Mouse (Mus musculus) liver, embryonic 15.5 days (tissue): ENCODE measurements at regions not wholly inside any gene's neighbourhood (a gene's known extent, or its start where the extent isn't known, plus 50 kb on each side); places are given as distances from the start of the nearest gene placed in this dataset.

ENCODE experiments used
- ATAC-seq: fragments of 200-750 bp; cut with Nextera tagmentation; 2 replicates; pipeline ENCODE4 v1.8.0; 2017; ENCODE audit warnings: moderate number of reproducible peaks, mild to moderate bottlenecking, moderate library complexity; ENCODE audit not compliant: insufficient read depth
- H3K27ac ChIP-seq: fragments of 300-500 bp; sonication (generic); replicated peaks from 2 replicates; pipeline ENCODE4 v1.5.1; 2015; ENCODE audit warnings: mild to moderate bottlenecking, inconsistent platforms
- H3K27me3 ChIP-seq: fragments of 300-500 bp; sonication (generic); 2 replicates; pipeline ENCODE4 v1.6.1; 2015; ENCODE audit warnings: mild to moderate bottlenecking, inconsistent platforms
- H3K36me3 ChIP-seq: fragments of 300-500 bp; sonication (generic); replicated peaks from 2 replicates; pipeline ENCODE4 v1.6.1; 2015; ENCODE audit warnings: moderate library complexity, mild to moderate bottlenecking, inconsistent platforms
- H3K4me1 ChIP-seq: fragments of 300-500 bp; sonication (generic); replicated peaks from 2 replicates; pipeline ENCODE4 v1.6.1; 2015; ENCODE audit warnings: inconsistent platforms
- H3K4me2 ChIP-seq: fragments of 300-500 bp; sonication (generic); 2 replicates; pipeline ENCODE4 v1.6.1; 2015; ENCODE audit warnings: moderate library complexity, mild to moderate bottlenecking, inconsistent platforms
- H3K4me3 ChIP-seq: fragments of 300-500 bp; sonication (generic); replicated peaks from 2 replicates; pipeline ENCODE4 v1.5.1; 2015; ENCODE audit warnings: mild to moderate bottlenecking, inconsistent platforms
- H3K9ac ChIP-seq: fragments of 300-500 bp; sonication (generic); 2 replicates; pipeline ENCODE4 v1.6.1; 2015; ENCODE audit warnings: moderate library complexity, mild to moderate bottlenecking, inconsistent platforms
- H3K9me3 ChIP-seq: fragments of 300-500 bp; sonication (generic); replicated peaks from 2 replicates; pipeline ENCODE4 v1.6.1; 2016; ENCODE audit warnings: inconsistent platforms
- WGBS: fragments of 180-500 bp; shearing (Covaris S2); methylation state at CpG from one replicate; pipeline ENCODE4 v1.1.7; 2015; ENCODE audit warnings: mixed read lengths; ENCODE audit not compliant: insufficient replicate concordance; 5-methylcytosine and 5-hydroxymethylcytosine counted together

DNA sequence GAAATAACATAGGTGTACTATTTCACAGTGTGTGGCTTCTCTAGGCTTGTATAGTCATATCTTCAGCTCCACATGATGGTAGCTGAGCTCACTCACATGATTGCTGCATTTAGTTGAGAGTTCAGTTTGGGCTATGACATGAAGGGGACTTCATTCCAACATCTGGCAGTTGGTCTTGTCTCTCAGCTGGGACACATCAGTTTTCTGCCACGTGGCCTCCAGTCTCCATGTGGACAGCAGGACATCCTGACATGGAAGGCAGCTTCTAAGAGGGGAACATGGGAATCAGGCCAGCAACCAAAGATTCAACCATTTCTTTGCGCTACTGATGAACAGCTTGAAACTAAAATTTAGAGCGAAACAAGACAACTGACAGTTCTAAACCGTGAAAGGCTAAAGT, 121.2 kb upstream of the Slc44a1 start:
- H3K27me3 ChIP-seq: no peaks in the 10 kb centered on the region
- no peaks in the 10 kb centered on the region for H3K36me3 ChIP-seq
- H3K9me3 ChIP-seq: no peaks in the 10 kb centered on the region
- no peak overlapping the region for H3K4me2 ChIP-seq
- no peak overlapping the region for H3K4me3 ChIP-seq
- WGBS: 74% methylated on average over 4 of the region's 4 CpGs
- ATAC-seq: no peak
- H3K27ac ChIP-seq: no peak overlapping the region
- H3K9ac ChIP-seq: no peak overlapping the region
- H3K4me1 ChIP-seq: peaks cover 13% of the 10 kb centered on the region

DNA sequence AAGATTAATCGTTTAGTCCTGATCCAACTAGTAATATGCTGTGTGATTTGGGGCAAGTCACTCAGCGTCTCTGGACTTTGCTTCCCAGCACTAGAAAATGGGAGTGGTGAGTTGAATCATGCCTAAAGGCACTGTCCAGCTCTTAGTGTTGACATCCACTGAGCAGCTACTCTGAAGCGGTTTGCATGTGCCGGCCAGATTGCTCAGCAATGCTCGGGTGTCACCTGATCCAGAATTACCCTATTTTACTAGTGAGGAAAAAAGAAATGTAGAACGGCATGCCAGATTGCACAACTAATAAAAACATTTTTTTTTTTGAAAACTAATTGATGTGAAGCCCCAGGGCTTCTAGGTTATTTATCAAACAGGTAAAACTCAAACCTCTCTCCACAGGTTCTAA, 122.0 kb upstream of the Slc44a1 start:
- H3K27me3 ChIP-seq: no peaks in the 10 kb centered on the region
- no peaks in the 10 kb centered on the region for H3K36me3 ChIP-seq
- WGBS: 71% methylated on average over 6 of the region's 6 CpGs
- peaks cover 13% of the 10 kb centered on the region for H3K4me1 ChIP-seq
- no peaks in the 10 kb centered on the region for H3K9me3 ChIP-seq
- no peak overlapping the region for H3K4me3 ChIP-seq
- no peak overlapping the region for H3K4me2 ChIP-seq
- no peak for ATAC-seq
- no peak overlapping the region for H3K9ac ChIP-seq
- no peak overlapping the region for H3K27ac ChIP-seq

DNA sequence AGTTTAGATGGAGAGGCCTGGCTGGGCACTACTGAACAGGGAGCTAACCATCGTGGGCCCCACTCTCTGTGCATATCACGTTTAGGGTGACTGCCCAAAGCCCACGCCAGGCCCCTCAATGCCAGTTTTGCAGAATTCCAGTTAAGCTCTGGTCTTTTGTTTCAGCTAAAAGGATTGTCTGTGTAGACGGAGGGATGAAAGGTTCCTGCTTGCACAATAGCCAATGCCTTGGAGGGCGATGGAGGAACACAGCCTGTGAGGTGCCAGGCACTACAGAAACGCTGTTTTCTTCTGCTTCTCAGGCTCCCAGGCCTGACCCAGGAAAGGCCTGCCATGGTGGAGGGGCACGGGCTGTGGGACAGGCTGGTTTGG, 122.8 kb upstream of the Slc44a1 start:
- peaks cover 13% of the 10 kb centered on the region for H3K4me1 ChIP-seq
- H3K4me3 ChIP-seq: no peak overlapping the region
- H3K36me3 ChIP-seq: no peaks in the 10 kb centered on the region
- no peak overlapping the region for H3K4me2 ChIP-seq
- no peak overlapping the region for H3K27ac ChIP-seq
- no peak for ATAC-seq
- 61% methylated on average over 7 of the region's 7 CpGs for WGBS
- no peak overlapping the region for H3K9ac ChIP-seq
- no peaks in the 10 kb centered on the region for H3K9me3 ChIP-seq
- H3K27me3 ChIP-seq: no peaks in the 10 kb centered on the region

DNA sequence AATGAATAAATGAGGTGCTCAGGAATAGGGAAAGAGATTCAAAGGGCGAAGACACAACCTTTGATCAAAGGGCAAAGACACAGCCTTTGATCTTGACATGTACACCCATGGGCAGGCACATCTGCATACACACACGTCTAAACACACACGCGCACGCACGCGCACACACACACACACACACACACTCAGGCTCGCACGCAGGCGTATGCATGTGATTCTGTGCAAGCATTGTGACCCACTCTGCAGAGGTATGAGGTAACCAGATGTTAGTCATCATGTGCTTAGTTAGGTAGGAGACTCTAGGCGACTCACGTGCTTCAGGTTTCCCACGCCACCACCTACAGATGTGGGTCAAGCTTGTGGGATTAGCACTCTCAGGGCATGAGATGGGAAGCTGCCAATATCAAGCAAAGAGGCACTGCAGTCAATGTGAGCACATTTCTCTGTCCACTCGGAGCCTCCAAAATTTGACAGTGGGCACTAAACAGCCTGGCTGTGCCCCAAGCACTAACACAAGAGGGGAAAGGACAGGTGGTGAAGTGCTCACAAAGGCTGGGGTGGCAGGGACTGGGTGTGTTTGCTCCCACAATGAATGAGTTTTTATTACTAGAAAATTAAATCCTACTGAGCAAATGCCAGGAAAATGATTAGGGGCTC, 123.3 kb upstream of the Slc44a1 start:
- WGBS: 70% methylated on average over 14 of the region's 14 CpGs
- Histone ChIP-seq H3K9me3 (no peaks in the 10 kb centered on the region), H3K4me1 (peaks cover 13% of the 10 kb centered on the region), H3K4me2 (no peak overlapping the region), H3K27ac (no peak overlapping the region), H3K27me3 (no peaks in the 10 kb centered on the region), H3K9ac (no peak overlapping the region), H3K4me3 (no peak overlapping the region), H3K36me3 (no peaks in the 10 kb centered on the region)
- ATAC-seq: no peak

DNA sequence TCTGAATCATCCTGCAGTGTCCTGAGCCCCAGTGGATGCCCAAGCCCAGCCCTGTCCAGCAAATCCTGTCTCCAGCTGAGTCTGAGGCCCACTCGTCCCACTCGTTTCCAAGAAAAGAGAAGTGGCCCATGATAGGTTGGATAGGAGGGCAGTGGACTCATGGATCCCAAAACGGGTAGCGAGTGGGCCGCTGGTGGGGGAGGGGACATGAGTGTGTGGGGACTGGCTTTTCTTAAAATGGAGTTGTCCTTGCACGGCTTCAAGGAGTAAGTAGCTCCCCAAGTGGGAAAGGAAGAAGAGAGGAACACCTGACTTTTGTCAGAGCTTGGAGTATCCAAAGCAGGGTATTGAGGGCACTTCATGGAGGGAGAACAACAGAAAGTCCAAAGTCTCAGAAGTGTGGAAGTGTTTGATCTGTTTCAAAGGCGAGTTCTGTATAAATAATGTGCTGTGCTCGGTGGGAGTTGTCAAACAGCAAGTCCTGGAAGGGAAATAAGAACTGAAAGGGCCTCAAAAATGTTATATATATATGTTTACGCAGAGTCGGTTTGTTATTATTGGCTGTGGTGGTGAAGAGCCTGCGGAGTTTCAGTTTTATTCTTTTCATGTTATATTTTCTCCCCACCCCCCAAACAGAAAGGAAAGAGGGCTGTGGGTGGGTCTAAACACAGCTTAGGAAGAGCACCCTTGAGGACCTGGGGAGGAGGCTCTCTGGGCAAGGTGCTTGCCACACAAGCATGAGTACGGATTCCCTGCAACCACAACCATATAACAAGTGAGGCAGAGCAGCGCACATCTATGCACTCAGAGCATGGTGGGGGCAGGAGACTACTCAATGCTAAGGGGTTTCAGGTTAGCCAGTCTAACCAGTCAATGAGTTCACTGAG, 124.1 kb upstream of the Slc44a1 start:
- ATAC-seq: no peak

DNA sequence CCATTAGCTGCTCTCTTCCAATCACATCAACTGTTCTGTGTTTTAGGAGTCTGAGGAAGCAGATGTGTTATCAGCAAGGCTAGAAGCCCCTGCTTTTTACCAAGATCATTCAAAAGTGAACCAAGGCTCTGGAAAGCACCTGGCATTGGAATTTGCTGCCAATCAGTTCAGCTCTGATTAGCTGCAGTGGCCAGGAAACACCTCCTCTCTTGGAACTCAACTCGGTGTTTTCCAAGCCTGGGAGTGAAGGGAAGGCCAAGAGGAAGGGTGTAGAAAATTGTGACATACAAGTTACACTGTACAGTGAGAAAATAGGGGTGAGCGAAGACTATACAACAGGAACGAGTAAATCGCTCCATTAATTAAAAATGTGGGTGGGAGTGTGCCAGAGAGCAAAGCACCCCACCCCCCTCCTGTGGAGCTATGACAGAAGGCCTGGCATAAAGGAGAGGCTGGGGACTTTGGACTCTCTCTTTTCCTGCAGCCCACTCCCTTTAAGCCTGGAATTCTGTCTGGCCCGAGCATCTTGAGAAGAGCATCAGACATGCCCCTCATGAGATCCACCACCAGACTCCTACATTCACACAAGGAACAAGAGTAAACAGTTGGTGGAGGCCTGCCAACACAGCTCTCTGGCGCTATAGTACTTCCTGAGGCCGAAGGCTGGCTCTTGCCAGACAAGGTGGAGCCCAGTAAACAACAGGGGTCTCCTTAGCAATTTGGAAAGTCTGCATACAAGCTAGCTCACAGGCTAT, 124.9 kb upstream of the Slc44a1 start:
- H3K9me3 ChIP-seq: no peaks in the 10 kb centered on the region
- no peak overlapping the region for H3K27ac ChIP-seq
- no peak overlapping the region for H3K9ac ChIP-seq
- H3K36me3 ChIP-seq: no peaks in the 10 kb centered on the region
- no peak for ATAC-seq
- no peaks in the 10 kb centered on the region for H3K27me3 ChIP-seq
- H3K4me2 ChIP-seq: no peak overlapping the region
- no peaks in the 10 kb centered on the region for H3K4me1 ChIP-seq
- WGBS: 65% methylated on average over 7 of the region's 7 CpGs
- no peak overlapping the region for H3K4me3 ChIP-seq

More for the DNA sequence above, 124.1 kb upstream of the Slc44a1 start:
- Histone ChIP-seq H3K9me3 (no peaks in the 10 kb centered on the region), H3K4me2 (no peak overlapping the region), H3K4me3 (no peak overlapping the region), H3K4me1 (peaks cover 5% of the 10 kb centered on the region), H3K9ac (no peak overlapping the region), H3K27me3 (no peaks in the 10 kb centered on the region), H3K27ac (no peak overlapping the region), H3K36me3 (no peaks in the 10 kb centered on the region)
- 65% methylated on average over 13 of the region's 13 CpGs for WGBS

DNA sequence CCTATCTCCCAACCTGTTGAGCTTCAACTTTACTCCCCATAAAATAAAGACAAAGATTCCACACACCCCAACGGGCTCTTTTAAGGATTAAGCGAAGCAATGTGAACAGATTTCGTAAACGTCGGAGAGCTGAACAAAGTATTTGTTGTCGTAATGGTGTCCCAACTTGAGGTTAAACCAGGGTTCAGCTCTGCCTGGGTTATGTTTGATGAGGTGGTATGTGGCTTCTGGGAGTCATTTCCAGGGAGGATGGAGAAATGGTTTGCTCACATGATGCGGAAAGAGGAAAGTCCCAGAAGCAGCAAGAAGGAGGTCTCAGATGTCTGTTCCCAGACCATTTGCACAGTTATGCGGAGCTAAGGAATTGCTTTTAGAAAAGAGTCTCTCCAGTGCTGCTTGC, 126.1 kb upstream of the Slc44a1 start:
- Histone ChIP-seq H3K9me3 (no peaks in the 10 kb centered on the region), H3K4me3 (no peak overlapping the region), H3K27ac (no peak overlapping the region), H3K36me3 (no peaks in the 10 kb centered on the region), H3K4me2 (no peak overlapping the region), H3K4me1 (no peaks in the 10 kb centered on the region), H3K27me3 (no peaks in the 10 kb centered on the region), H3K9ac (no peak overlapping the region)
- 75% methylated on average over 8 of the region's 8 CpGs for WGBS
- ATAC-seq: no peak

DNA sequence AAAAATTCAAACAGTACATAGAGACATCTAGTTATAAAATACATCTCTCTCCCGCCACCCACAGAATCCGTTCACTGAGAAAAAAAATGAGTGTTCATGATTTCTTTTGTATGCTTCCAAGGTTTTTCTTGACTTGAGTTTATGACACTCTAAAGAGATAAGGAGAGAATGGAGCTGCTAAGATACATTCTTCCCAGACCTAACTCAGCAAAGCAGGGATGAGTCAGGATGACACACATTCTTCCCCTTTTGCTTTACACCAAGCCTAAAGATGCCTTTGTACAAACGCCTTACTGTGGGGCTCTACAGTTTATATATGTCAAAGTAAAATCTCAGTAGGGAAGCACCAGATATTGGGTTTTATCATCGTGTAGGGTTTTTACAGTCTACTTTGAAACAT, 133.1 kb upstream of the Slc44a1 start:
- no peaks in the 10 kb centered on the region for H3K36me3 ChIP-seq
- H3K9me3 ChIP-seq: no peaks in the 10 kb centered on the region
- H3K27ac ChIP-seq: no peak overlapping the region
- no peaks in the 10 kb centered on the region for H3K4me1 ChIP-seq
- H3K4me3 ChIP-seq: no peak overlapping the region
- no peaks in the 10 kb centered on the region for H3K27me3 ChIP-seq
- WGBS: 58% methylated on average over 4 of the region's 4 CpGs
- ATAC-seq: no peak
- H3K9ac ChIP-seq: no peak overlapping the region
- no peak overlapping the region for H3K4me2 ChIP-seq

DNA sequence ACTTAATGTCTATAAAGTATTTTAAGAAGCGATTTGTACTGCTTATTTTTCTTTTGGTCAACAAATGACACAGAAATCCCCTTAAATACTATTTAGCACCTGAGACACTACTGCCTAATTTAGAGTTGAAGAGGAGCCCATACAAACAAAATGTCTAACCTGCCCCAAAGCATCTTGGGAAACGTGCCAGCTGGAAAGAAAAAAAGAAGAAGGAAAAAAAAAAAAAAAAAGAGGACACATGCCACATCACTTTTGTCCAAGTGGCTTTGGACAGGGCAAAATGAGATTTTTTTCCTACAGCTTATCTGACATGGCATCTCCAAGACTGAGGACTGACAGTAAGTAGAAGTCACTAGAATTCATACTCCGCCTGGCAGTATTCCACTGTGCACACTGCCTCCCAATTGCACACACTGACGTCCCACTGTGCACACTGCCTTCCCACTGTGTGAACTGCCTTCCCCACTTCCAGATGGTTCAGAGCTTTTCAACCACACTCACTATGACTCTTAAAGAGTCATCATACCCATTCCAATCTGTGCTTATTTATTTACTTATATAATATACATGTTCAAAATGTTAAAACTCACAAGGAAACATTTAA, 135.3 kb upstream of the Slc44a1 start:
- Histone ChIP-seq H3K4me1 (no peaks in the 10 kb centered on the region), H3K36me3 (no peaks in the 10 kb centered on the region), H3K9ac (no peak overlapping the region), H3K4me2 (no peak overlapping the region), H3K4me3 (no peak overlapping the region), H3K27me3 (no peaks in the 10 kb centered on the region), H3K9me3 (no peaks in the 10 kb centered on the region), H3K27ac (no peak overlapping the region)
- ATAC-seq: no peak
- WGBS: 59% methylated on average over 4 of the region's 4 CpGs

DNA sequence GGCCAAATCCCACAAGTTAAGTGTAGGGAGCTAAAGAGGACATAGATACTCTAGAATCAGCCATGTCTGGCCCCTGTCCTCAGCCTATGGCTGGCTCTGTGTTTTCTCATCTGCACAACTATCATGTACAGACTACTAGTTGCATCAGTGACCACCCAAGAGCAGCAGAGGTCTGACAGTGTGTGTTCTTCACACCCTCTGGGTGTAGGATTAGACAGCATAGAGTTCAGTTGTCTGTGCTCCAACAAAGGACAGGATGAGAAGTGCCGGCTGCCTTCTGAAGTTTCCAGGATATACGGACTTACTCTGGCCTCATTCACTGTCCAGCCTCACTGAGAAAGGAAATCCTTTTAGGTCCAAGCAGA, 135.9 kb upstream of the Slc44a1 start:
- no peak overlapping the region for H3K27ac ChIP-seq
- H3K27me3 ChIP-seq: no peaks in the 10 kb centered on the region
- H3K4me1 ChIP-seq: no peaks in the 10 kb centered on the region
- no peak overlapping the region for H3K4me2 ChIP-seq
- no peak for ATAC-seq
- H3K36me3 ChIP-seq: no peaks in the 10 kb centered on the region
- 64% methylated on average over 2 of the region's 2 CpGs for WGBS
- H3K4me3 ChIP-seq: no peak overlapping the region
- no peaks in the 10 kb centered on the region for H3K9me3 ChIP-seq
- no peak overlapping the region for H3K9ac ChIP-seq
